Mouse (Mus musculus): ENCODE measurements around the gene Iqschfp. TPM values are rescaled to one million over a fixed set of nuclear protein-coding genes. Genes with fewer than 3 reads are reported as not detected.

Iqschfp gene
- polyA plus RNA-seq, 1 experiment from 2014 or later = 0.39 TPM

DNA sequence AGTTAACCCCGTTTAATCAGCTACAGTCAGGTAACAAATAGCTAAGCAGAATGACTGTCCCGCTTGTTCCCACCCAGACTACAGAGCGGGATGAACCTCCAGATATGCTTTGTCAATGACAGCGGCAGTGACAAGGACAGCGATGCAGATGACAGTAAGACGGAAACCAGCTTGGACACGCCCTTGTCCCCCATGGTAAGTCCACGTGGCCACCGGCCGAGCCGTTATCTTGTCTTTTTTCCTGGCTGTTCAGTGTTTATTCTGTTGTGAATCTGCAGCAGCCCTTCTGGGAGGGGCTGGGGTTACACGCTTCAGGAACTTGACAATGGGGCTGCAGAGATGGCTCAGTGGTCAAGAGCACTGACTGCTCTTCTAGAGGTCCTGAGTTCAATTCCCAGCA is 724.3 kb downstream of the Iqschfp start:
- Histone ChIP-seq H3K9ac (ENCODE audit: low read depth, low read length) (no peak overlapping the region), H3K4me3 (ENCODE audit: low read depth, low read length) (no peak overlapping the region), H3K9me3 (ENCODE audit: control insufficient read depth, low read length) (no peaks in the 10 kb centered on the region), H3K36me3 (ENCODE audit: control insufficient read depth, insufficient read depth, low read length) (no peaks in the 10 kb centered on the region), H3K27me3 (ENCODE audit: control insufficient read depth, insufficient read depth, low read length) (no peaks in the 10 kb centered on the region), H3K4me1 (replicated peaks; ENCODE audit: control insufficient read depth, insufficient read depth, low read length) (no peaks in the 10 kb centered on the region), H3K27ac (ENCODE audit: low read depth, low read length) (no peak overlapping the region), H3K4me2 (replicated peaks; ENCODE audit: low read depth, low read length) (no peak overlapping the region)
- no peak for DNase-seq (ENCODE audit: low spot score)
- ATAC-seq (ENCODE audit: low FRiP score) = no peak
- WGBS = 90% methylated on average over 12 of the region's 12 CpGs

DNA sequence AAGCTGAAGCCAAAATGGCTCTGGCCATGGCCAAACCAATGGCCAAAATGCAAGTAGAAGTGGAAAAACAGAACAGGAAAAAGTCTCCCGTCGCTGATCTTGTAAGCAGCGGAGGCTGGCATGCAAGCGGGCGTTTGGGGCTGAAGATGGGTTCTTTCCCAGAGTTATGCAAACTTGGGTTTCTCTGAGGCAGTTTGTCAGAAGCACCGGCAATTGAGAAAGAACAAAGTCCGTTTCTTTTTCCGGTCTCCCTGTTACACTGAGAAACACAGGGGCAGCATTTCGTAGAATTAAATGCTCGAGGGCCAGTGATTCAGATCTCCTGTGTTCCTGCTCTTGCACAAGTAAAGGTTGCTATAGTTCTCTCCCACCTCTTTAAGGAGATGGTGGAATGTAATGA is 725.7 kb downstream of the Iqschfp start:
- Histone ChIP-seq H3K27ac (ENCODE audit: low read depth, low read length) (no peak overlapping the region), H3K4me2 (replicated peaks; ENCODE audit: low read depth, low read length) (no peak overlapping the region), H3K9ac (ENCODE audit: low read depth, low read length) (no peak overlapping the region), H3K36me3 (ENCODE audit: control insufficient read depth, insufficient read depth, low read length) (no peaks in the 10 kb centered on the region), H3K9me3 (ENCODE audit: control insufficient read depth, low read length) (no peaks in the 10 kb centered on the region), H3K27me3 (ENCODE audit: control insufficient read depth, insufficient read depth, low read length) (no peaks in the 10 kb centered on the region), H3K4me1 (replicated peaks; ENCODE audit: control insufficient read depth, insufficient read depth, low read length) (no peaks in the 10 kb centered on the region), H3K4me3 (ENCODE audit: low read depth, low read length) (no peak overlapping the region)
- DNase-seq (ENCODE audit: low spot score) (no peak), ATAC-seq (ENCODE audit: low FRiP score) (no peak)
- 94% methylated on average over 10 of the region's 10 CpGs for WGBS

DNA sequence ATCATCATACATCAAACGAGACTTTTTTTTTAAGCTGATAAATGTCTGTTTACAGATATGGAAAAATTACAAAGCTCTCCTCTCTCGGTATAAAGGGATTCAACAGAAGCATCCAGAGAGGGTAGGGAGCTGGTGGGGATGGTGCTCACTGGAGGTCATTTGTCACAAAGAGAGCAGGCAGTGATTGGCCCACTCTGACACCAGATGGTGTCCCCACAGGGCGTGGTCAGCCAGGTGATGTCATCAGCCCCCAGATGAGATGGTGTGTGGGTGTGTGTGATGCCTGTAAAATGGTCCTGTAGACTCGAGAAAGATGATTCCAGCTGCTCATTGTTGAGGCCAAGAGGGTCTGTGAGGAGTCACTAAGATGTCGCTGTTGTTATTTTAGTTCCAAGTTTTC is 727.1 kb downstream of the Iqschfp start:
- Histone ChIP-seq H3K4me3 (ENCODE audit: low read depth, low read length) (no peak overlapping the region), H3K27ac (ENCODE audit: low read depth, low read length) (no peak overlapping the region), H3K9me3 (ENCODE audit: control insufficient read depth, low read length) (no peaks in the 10 kb centered on the region), H3K9ac (ENCODE audit: low read depth, low read length) (no peak overlapping the region), H3K36me3 (ENCODE audit: control insufficient read depth, insufficient read depth, low read length) (0 out of 2 replicates have a peak, but pooled peaks cover 2% of the 10 kb centered on the region), H3K4me2 (replicated peaks; ENCODE audit: low read depth, low read length) (no peak overlapping the region), H3K4me1 (replicated peaks; ENCODE audit: control insufficient read depth, insufficient read depth, low read length) (no peaks in the 10 kb centered on the region), H3K27me3 (ENCODE audit: control insufficient read depth, insufficient read depth, low read length) (no peaks in the 10 kb centered on the region)
- DNase-seq (ENCODE audit: low spot score) = no peak
- ATAC-seq (ENCODE audit: low FRiP score) = no peak
- 78% methylated on average over 5 of the region's 5 CpGs for WGBS

DNA sequence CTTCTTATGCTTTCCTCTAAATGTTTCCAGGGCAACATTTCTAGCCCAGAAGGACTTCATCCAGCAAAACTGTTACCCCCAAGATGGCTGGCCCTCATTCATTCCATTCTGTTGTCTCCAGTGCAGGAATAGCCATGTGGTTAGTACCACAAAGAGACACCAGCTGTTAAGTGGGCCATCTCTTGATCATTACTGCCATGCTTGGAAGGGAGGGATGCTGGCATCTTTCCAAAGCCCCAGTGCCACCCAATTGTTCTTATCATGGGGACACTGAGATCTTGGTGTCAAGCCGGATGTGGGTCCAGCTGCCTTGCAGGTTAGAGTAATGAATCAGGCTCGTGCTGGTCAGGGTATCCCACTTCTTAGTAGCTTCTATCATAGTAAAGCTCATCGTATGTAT is 729.9 kb downstream of the Iqschfp start:
- no peak for DNase-seq (ENCODE audit: low spot score)
- H3K27ac ChIP-seq (ENCODE audit: low read depth, low read length) = no peak overlapping the region
- no peaks in the 10 kb centered on the region for H3K27me3 ChIP-seq (ENCODE audit: control insufficient read depth, insufficient read depth, low read length)
- H3K9me3 ChIP-seq (ENCODE audit: control insufficient read depth, low read length) = no peaks in the 10 kb centered on the region
- no peak overlapping the region for H3K4me3 ChIP-seq (ENCODE audit: low read depth, low read length)
- 90% methylated on average over 3 of the region's 3 CpGs for WGBS
- H3K36me3 ChIP-seq (ENCODE audit: control insufficient read depth, insufficient read depth, low read length) = 0 out of 2 replicates have a peak, but pooled peaks cover 5% of the 10 kb centered on the region
- no peaks in the 10 kb centered on the region for H3K4me1 ChIP-seq (replicated peaks; ENCODE audit: control insufficient read depth, insufficient read depth, low read length)
- ATAC-seq (ENCODE audit: low FRiP score) = no peak
- no peak overlapping the region for H3K9ac ChIP-seq (ENCODE audit: low read depth, low read length)
- no peak overlapping the region for H3K4me2 ChIP-seq (replicated peaks; ENCODE audit: low read depth, low read length)

DNA sequence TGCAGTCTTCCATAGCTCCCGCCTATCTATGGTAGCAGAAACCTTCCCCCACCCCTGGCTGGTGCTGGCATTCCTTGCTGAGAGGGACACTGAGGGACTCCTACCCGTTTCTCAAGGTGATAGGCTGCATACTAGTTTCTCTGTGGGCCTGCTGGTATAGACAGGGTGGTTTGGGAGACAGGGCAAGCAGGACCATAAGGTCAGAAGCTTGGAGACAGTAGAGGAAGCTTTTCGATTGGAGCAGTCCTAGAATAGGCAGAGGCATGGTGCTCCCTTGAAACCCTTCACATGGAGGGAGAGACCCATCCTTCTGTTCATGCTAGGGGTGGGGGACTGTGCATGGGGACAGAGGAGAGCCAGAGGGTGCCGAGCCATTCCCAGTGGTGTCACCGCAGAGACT is 731.0 kb downstream of the Iqschfp start:
- Histone ChIP-seq H3K4me1 (replicated peaks; ENCODE audit: control insufficient read depth, insufficient read depth, low read length) (no peaks in the 10 kb centered on the region), H3K36me3 (ENCODE audit: control insufficient read depth, insufficient read depth, low read length) (0 out of 2 replicates have a peak, but pooled peaks cover 5% of the 10 kb centered on the region)
- 90% methylated on average over 5 of the region's 5 CpGs for WGBS

DNA sequence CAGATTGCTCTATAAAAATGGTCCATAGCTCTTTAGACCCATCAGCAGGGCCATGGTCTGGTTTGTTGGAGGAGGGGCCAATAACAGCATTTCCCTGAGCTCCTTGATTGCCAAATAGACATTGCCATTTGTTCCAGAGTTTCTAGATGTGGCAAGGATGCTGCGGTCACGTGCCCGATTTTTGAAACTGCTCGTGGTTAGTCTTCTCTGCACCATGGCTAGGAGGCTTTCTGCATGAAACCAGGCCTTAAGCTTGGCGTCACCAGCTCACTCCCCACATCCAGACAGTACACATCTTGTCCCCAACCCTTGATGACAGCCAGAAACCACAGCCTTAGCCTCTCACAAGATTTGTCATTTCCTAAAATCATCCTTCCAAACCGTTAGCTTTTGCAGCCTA is 732.4 kb downstream of the Iqschfp start:
- Histone ChIP-seq H3K4me3 (ENCODE audit: low read depth, low read length) (no peak overlapping the region), H3K27ac (ENCODE audit: low read depth, low read length) (no peak overlapping the region), H3K36me3 (ENCODE audit: control insufficient read depth, insufficient read depth, low read length) (0 out of 2 replicates have a peak, but pooled peaks cover 5% of the 10 kb centered on the region), H3K9ac (ENCODE audit: low read depth, low read length) (no peak overlapping the region), H3K4me2 (replicated peaks; ENCODE audit: low read depth, low read length) (no peak overlapping the region), H3K4me1 (replicated peaks; ENCODE audit: control insufficient read depth, insufficient read depth, low read length) (no peaks in the 10 kb centered on the region), H3K9me3 (ENCODE audit: control insufficient read depth, low read length) (no peaks in the 10 kb centered on the region), H3K27me3 (ENCODE audit: control insufficient read depth, insufficient read depth, low read length) (no peaks in the 10 kb centered on the region)
- no peak for DNase-seq (ENCODE audit: low spot score)
- WGBS = 90% methylated on average over 6 of the region's 6 CpGs
- ATAC-seq (ENCODE audit: low FRiP score) = no peak

More for the DNA sequence above, 731.0 kb downstream of the Iqschfp start:
- Histone ChIP-seq H3K27me3 (ENCODE audit: control insufficient read depth, insufficient read depth, low read length) (no peaks in the 10 kb centered on the region), H3K27ac (ENCODE audit: low read depth, low read length) (no peak overlapping the region), H3K4me3 (ENCODE audit: low read depth, low read length) (no peak overlapping the region), H3K9me3 (ENCODE audit: control insufficient read depth, low read length) (no peaks in the 10 kb centered on the region), H3K9ac (ENCODE audit: low read depth, low read length) (no peak overlapping the region), H3K4me2 (replicated peaks; ENCODE audit: low read depth, low read length) (no peak overlapping the region)
- no peak for DNase-seq (ENCODE audit: low spot score)
- no peak for ATAC-seq (ENCODE audit: low FRiP score)

DNA sequence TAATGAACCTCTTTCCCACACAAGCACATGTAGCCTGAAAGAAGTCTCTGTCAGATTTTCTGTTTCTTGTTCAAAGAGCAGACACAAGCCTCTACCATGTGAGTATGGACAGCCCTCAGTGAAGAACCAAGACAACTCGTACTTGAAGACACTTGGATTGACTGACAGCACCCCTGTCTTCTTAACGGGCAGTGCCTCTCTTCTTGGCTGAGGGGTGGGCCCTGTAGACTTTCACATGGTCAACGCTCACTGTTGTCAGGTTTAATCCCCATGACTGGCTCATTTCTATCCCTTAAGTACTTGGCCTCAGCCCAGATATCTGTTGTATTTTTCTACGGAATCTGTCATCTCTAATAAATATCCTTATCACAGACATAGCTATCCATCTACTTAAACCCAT is 738.2 kb downstream of the Iqschfp start:
- Histone ChIP-seq H3K27ac (ENCODE audit: low read depth, low read length) (no peak overlapping the region), H3K9me3 (ENCODE audit: control insufficient read depth, low read length) (no peaks in the 10 kb centered on the region), H3K4me3 (ENCODE audit: low read depth, low read length) (no peak overlapping the region), H3K4me1 (replicated peaks; ENCODE audit: control insufficient read depth, insufficient read depth, low read length) (no peaks in the 10 kb centered on the region), H3K36me3 (ENCODE audit: control insufficient read depth, insufficient read depth, low read length) (0 out of 2 replicates have a peak, but pooled peaks cover 2% of the 10 kb centered on the region), H3K27me3 (ENCODE audit: control insufficient read depth, insufficient read depth, low read length) (no peaks in the 10 kb centered on the region), H3K4me2 (replicated peaks; ENCODE audit: low read depth, low read length) (no peak overlapping the region), H3K9ac (ENCODE audit: low read depth, low read length) (no peak overlapping the region)
- ATAC-seq (ENCODE audit: low FRiP score) = no peak
- WGBS = 88% methylated on average over 4 of the region's 4 CpGs
- no peak for DNase-seq (ENCODE audit: low spot score)

DNA sequence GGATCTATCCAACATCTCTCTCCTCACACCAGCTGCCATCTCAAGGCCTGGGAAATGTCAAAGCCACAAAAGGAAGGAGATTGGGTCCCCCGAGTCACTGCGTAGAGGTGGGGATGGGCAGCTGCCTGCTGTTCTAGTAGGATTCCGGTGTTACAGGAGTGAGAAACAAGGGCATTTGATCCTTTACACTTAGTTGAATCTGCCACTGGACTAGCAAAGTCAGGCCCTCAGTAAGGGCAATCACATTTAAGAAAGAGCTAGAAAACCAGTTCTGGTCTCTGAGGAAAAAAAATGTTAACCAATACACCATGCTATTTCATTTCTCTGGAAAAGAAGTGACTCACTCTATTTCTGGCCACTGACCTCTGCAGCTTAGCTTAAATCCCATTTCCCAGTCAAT is 738.8 kb downstream of the Iqschfp start:
- Histone ChIP-seq H3K9ac (ENCODE audit: low read depth, low read length) (no peak overlapping the region), H3K27ac (ENCODE audit: low read depth, low read length) (no peak overlapping the region), H3K36me3 (ENCODE audit: control insufficient read depth, insufficient read depth, low read length) (0 out of 2 replicates have a peak, but pooled peaks cover 2% of the 10 kb centered on the region), H3K4me3 (ENCODE audit: low read depth, low read length) (no peak overlapping the region), H3K27me3 (ENCODE audit: control insufficient read depth, insufficient read depth, low read length) (no peaks in the 10 kb centered on the region), H3K4me2 (replicated peaks; ENCODE audit: low read depth, low read length) (no peak overlapping the region), H3K9me3 (ENCODE audit: control insufficient read depth, low read length) (no peaks in the 10 kb centered on the region), H3K4me1 (replicated peaks; ENCODE audit: control insufficient read depth, insufficient read depth, low read length) (no peaks in the 10 kb centered on the region)
- no peak for ATAC-seq (ENCODE audit: low FRiP score)
- WGBS = 86% methylated on average over 3 of the region's 3 CpGs
- DNase-seq (ENCODE audit: low spot score) = no peak

DNA sequence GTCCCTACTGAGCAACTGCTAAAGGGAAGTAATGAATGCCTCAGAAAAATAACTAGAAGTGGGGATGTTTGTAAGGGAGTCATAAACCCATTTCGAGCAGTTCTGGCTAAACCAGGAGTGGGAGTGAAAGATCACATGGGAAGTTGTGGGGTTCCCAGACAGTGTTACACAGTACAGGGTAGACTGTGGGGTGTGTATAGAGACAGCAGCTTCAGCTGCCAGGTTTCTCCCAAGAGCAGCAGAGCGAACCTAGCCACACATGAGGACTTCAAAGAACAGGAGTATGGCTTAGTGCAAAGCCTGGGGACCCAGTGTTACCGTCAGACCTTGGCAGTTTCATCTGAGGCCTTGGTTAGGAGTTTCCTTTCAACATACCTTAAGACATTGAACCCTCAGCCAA is 740.7 kb downstream of the Iqschfp start:
- H3K9ac ChIP-seq (ENCODE audit: low read depth, low read length) = no peak overlapping the region
- no peaks in the 10 kb centered on the region for H3K9me3 ChIP-seq (ENCODE audit: control insufficient read depth, low read length)
- 92% methylated on average over 3 of the region's 3 CpGs for WGBS
- no peak overlapping the region for H3K4me3 ChIP-seq (ENCODE audit: low read depth, low read length)
- ATAC-seq (ENCODE audit: low FRiP score) (no peak), DNase-seq (ENCODE audit: low spot score) (no peak)
- no peaks in the 10 kb centered on the region for H3K4me1 ChIP-seq (replicated peaks; ENCODE audit: control insufficient read depth, insufficient read depth, low read length)
- no peak overlapping the region for H3K4me2 ChIP-seq (replicated peaks; ENCODE audit: low read depth, low read length)
- H3K27me3 ChIP-seq (ENCODE audit: control insufficient read depth, insufficient read depth, low read length) = no peaks in the 10 kb centered on the region
- H3K36me3 ChIP-seq (ENCODE audit: control insufficient read depth, insufficient read depth, low read length) = no peaks in the 10 kb centered on the region
- H3K27ac ChIP-seq (ENCODE audit: low read depth, low read length) = no peak overlapping the region
